Mouse (Mus musculus): ENCODE measurements around the gene Rsbn1l. TPM values are rescaled to one million over a fixed set of nuclear protein-coding genes. Genes with fewer than 3 reads are reported as not detected.

Gene Rsbn1l
- polyA plus RNA-seq, 2 experiments = 3.7 to 4.6 TPM

- H3K4me2 ChIP-seq (ENCODE audit: low read depth) = peak overlapping the region; percentile 41
- no peaks in the 10 kb centered on the region for H3K27me3 ChIP-seq (ENCODE audit: control insufficient read depth, insufficient read depth, low read length)
- TF ChIP-seq CTCF (IDR thresholded peaks at IDR 0.05; ENCODE audit: low read depth) (no peak), EP300 (IDR thresholded peaks at IDR 0.05; ENCODE audit: low read depth) (no peak)
- peak; percentile 44 for ATAC-seq (ENCODE audit: insufficient read depth)
- peaks cover 51 to 71% of the 10 kb centered on the region in 2 experiments for H3K4me1 ChIP-seq (replicated peaks; ENCODE audit: control insufficient read depth in 2 of 2, insufficient read depth in 2 of 2, low read length in 1 of 2)
- 31% methylated on average over 3 of the region's 3 CpGs for WGBS (ENCODE audit: insufficient replicate concordance)
- no peak overlapping the region for H3K4me3 ChIP-seq (ENCODE audit: insufficient read depth in 1 of 2, low read depth in 2 of 2, low read length in 2 of 2)
- 0 out of 2 replicates have a peak overlapping the region, but pooled peaks have one; percentile 7 for H3K9ac ChIP-seq (replicated peaks)
- H3K9me3 ChIP-seq (ENCODE audit: control insufficient read depth, low read length) = no peaks in the 10 kb centered on the region
- peak in 1 of 3 experiments; percentile 60 for DNase-seq (ENCODE audit: low read depth in 3 of 3, low spot score in 3 of 3)
- peak overlapping the region; percentile 48 for H3K27ac ChIP-seq
- H3K36me3 ChIP-seq (replicated peaks; ENCODE audit: control insufficient read depth, insufficient read depth, low read depth) = no peaks in the 10 kb centered on the region
These were observed 13.7 kb downstream of the Rsbn1l start for GRCm38 (mm10) chr5:20942523-20942922.

GRCm38 (mm10) chr5:20941205-20941604 is 15.0 kb downstream of the Rsbn1l start:
- TF ChIP-seq EP300 (IDR thresholded peaks at IDR 0.05; ENCODE audit: low read depth) (peak; percentile 39), CTCF (IDR thresholded peaks at IDR 0.05; ENCODE audit: low read depth) (peak; percentile 27; the same call in 1 of the 2 replicates)
- H3K27me3 ChIP-seq (ENCODE audit: control insufficient read depth, insufficient read depth, low read length) = no peaks in the 10 kb centered on the region
- ATAC-seq (ENCODE audit: insufficient read depth) = peak; percentile 83
- peak; percentile 55 to 63 (median 63) for DNase-seq (ENCODE audit: low read depth in 3 of 3, low spot score in 3 of 3)
- no peak overlapping the region for H3K4me3 ChIP-seq (ENCODE audit: insufficient read depth in 1 of 2, low read depth in 2 of 2, low read length in 2 of 2)
- H3K9ac ChIP-seq (replicated peaks) = peak overlapping the region; percentile 32; the same call in 1 of the 2 replicates
- H3K9me3 ChIP-seq (ENCODE audit: control insufficient read depth, low read length) = no peaks in the 10 kb centered on the region
- WGBS (ENCODE audit: insufficient replicate concordance) = 5% methylated on average over 5 of the region's 5 CpGs
- H3K4me2 ChIP-seq (ENCODE audit: low read depth) = peak overlapping the region; percentile 40
- H3K27ac ChIP-seq = peak overlapping the region; percentile 74
- no peaks in the 10 kb centered on the region for H3K36me3 ChIP-seq (replicated peaks; ENCODE audit: control insufficient read depth, insufficient read depth, low read depth)
- peaks cover 46 to 66% of the 10 kb centered on the region in 2 experiments for H3K4me1 ChIP-seq (replicated peaks; ENCODE audit: control insufficient read depth in 2 of 2, insufficient read depth in 2 of 2, low read length in 1 of 2)

GRCm38 (mm10) chr5:20940696-20941095 is 15.5 kb downstream of the Rsbn1l start:
- Histone ChIP-seq H3K9ac (replicated peaks) (no peak overlapping the region; the same call in 1 of the 2 replicates), H3K27ac (peak overlapping the region; percentile 74), H3K36me3 (replicated peaks; ENCODE audit: control insufficient read depth, insufficient read depth, low read depth) (no peaks in the 10 kb centered on the region), H3K27me3 (ENCODE audit: control insufficient read depth, insufficient read depth, low read length) (no peaks in the 10 kb centered on the region), H3K4me2 (ENCODE audit: low read depth) (peak overlapping the region; percentile 40), H3K4me1 (replicated peaks; ENCODE audit: control insufficient read depth in 2 of 2, insufficient read depth in 2 of 2, low read length in 1 of 2) (peaks cover 49 to 68% of the 10 kb centered on the region in 2 experiments), H3K4me3 (ENCODE audit: insufficient read depth in 1 of 2, low read depth in 2 of 2, low read length in 2 of 2) (no peak overlapping the region), H3K9me3 (ENCODE audit: control insufficient read depth, low read length) (no peaks in the 10 kb centered on the region)
- WGBS (ENCODE audit: insufficient replicate concordance) = 34% methylated on average over 4 of the region's 4 CpGs
- DNase-seq (ENCODE audit: low read depth in 3 of 3, low spot score in 3 of 3) = no peak
- ATAC-seq (ENCODE audit: insufficient read depth) = peak; percentile 22; the same call in 1 of the 2 replicates
- TF ChIP-seq CTCF (IDR thresholded peaks at IDR 0.05; ENCODE audit: low read depth) (no peak), EP300 (IDR thresholded peaks at IDR 0.05; ENCODE audit: low read depth) (no peak)

- H3K27ac ChIP-seq = peak overlapping the region; percentile 74; the same call in 1 of the 2 replicates
These were observed 16.1 kb downstream of the Rsbn1l start for GRCm38 (mm10) chr5:20940040-20940571.

GRCm38 (mm10) chr5:20938523-20938922 is 17.7 kb downstream of the Rsbn1l start:
- WGBS (ENCODE audit: insufficient replicate concordance) = 18% methylated on average over 5 of the region's 5 CpGs
- no peaks in the 10 kb centered on the region for H3K36me3 ChIP-seq (replicated peaks; ENCODE audit: control insufficient read depth, insufficient read depth, low read depth)
- H3K4me2 ChIP-seq (ENCODE audit: low read depth) = peak overlapping the region; percentile 39
- TF ChIP-seq CTCF (IDR thresholded peaks at IDR 0.05; ENCODE audit: low read depth) (no peak), EP300 (IDR thresholded peaks at IDR 0.05; ENCODE audit: low read depth) (no peak)
- no peaks in the 10 kb centered on the region for H3K27me3 ChIP-seq (ENCODE audit: control insufficient read depth, insufficient read depth, low read length)
- no peaks in the 10 kb centered on the region for H3K9me3 ChIP-seq (ENCODE audit: control insufficient read depth, low read length)
- ATAC-seq (ENCODE audit: insufficient read depth) (no peak), DNase-seq (ENCODE audit: low read depth in 3 of 3, low spot score in 3 of 3) (no peak)
- no peak overlapping the region for H3K4me3 ChIP-seq (ENCODE audit: insufficient read depth in 1 of 2, low read depth in 2 of 2, low read length in 2 of 2)
- peak overlapping the region; percentile 37 for H3K9ac ChIP-seq (replicated peaks)
- peak overlapping the region; percentile 25; the same call in 1 of the 2 replicates for H3K27ac ChIP-seq
- H3K4me1 ChIP-seq (replicated peaks; ENCODE audit: control insufficient read depth in 2 of 2, insufficient read depth in 2 of 2, low read length in 1 of 2) = peaks cover 43 to 62% of the 10 kb centered on the region in 2 experiments

More at GRCm38 (mm10) chr5:20940040-20940571, 16.1 kb downstream of the Rsbn1l start:
- peaks cover 44 to 67% of the 10 kb centered on the region in 2 experiments for H3K4me1 ChIP-seq (replicated peaks; ENCODE audit: control insufficient read depth in 2 of 2, insufficient read depth in 2 of 2, low read length in 1 of 2)
- TF ChIP-seq EP300 (IDR thresholded peaks at IDR 0.05; ENCODE audit: low read depth) = no peak
- TF ChIP-seq CTCF (IDR thresholded peaks at IDR 0.05; ENCODE audit: low read depth) = no peak
- H3K9me3 ChIP-seq (ENCODE audit: control insufficient read depth, low read length) = no peaks in the 10 kb centered on the region
- 57% methylated on average over 6 of the region's 6 CpGs for WGBS (ENCODE audit: insufficient replicate concordance)
- no peak for ATAC-seq (ENCODE audit: insufficient read depth)
- H3K4me2 ChIP-seq (ENCODE audit: low read depth) = no peak overlapping the region
- no peak overlapping the region for H3K9ac ChIP-seq (replicated peaks)
- DNase-seq (ENCODE audit: low read depth in 3 of 3, low spot score in 3 of 3) = no peak
- H3K27me3 ChIP-seq (ENCODE audit: control insufficient read depth, insufficient read depth, low read length) = no peaks in the 10 kb centered on the region
- H3K4me3 ChIP-seq (ENCODE audit: insufficient read depth in 1 of 2, low read depth in 2 of 2, low read length in 2 of 2) = no peak overlapping the region
- H3K36me3 ChIP-seq (replicated peaks; ENCODE audit: control insufficient read depth, insufficient read depth, low read depth) = no peaks in the 10 kb centered on the region

All from liver, embryonic 14.5 days (tissue).